Mouse (Mus musculus) heart, postnatal 0 days (tissue): ENCODE data around the gene Nfs1. TPM values are rescaled to one million over a fixed set of nuclear protein-coding genes. Genes with fewer than 3 reads are reported as not detected.

ENCODE experiments used
- ATAC-seq: fragments of 200-750 bp; cut with Nextera tagmentation; 2 replicates; pipeline ENCODE4 v1.8.0; 2017; ENCODE audit warnings: low read depth, moderate number of reproducible peaks, moderate library complexity; ENCODE audit not compliant: insufficient read depth
- DNase-seq: peaks from one replicate; pipeline ENCODE4 v3.0.0-alpha.2; 2016; ENCODE audit warnings: low spot score
- H3K27ac ChIP-seq: fragments of 300-500 bp; sonication (generic); 2 replicates; pipeline ENCODE4 v1.5.1; 2014; ENCODE audit warnings: low read depth, mild to moderate bottlenecking
- H3K27me3 ChIP-seq: fragments of 300-500 bp; sonication (generic); 2 replicates; pipeline ENCODE4 v1.6.1; 2014; ENCODE audit warnings: low read length, mixed read lengths; ENCODE audit not compliant: control insufficient read depth, insufficient read depth
- H3K36me3 ChIP-seq: fragments of 300-500 bp; sonication (generic); replicated peaks from 2 replicates; pipeline ENCODE4 v1.6.1; 2014; ENCODE audit warnings: low read length, mixed read lengths; ENCODE audit not compliant: control insufficient read depth, insufficient read depth
- H3K4me1 ChIP-seq: fragments of 300-500 bp; sonication (generic); 2 replicates; pipeline ENCODE4 v1.6.1; 2014; ENCODE audit warnings: antibody characterized with exemption; ENCODE audit not compliant: control insufficient read depth, insufficient read depth
- H3K4me2 ChIP-seq: fragments of 300-500 bp; sonication (generic); 2 replicates; pipeline ENCODE4 v1.6.1; 2014; ENCODE audit warnings: low read depth, mild to moderate bottlenecking, low read length, moderate library complexity
- H3K4me3 ChIP-seq: fragments of 300-500 bp; sonication (generic); 2 replicates; pipeline ENCODE4 v1.5.1; 2014; ENCODE audit warnings: low read depth, low read length
- H3K9ac ChIP-seq: fragments of 300-500 bp; sonication (generic); replicated peaks from 2 replicates; pipeline ENCODE4 v1.6.1; 2014; ENCODE audit warnings: low read depth, low read length, mixed read lengths
- H3K9me3 ChIP-seq: fragments of 300-500 bp; sonication (generic); replicated peaks from 2 replicates; pipeline ENCODE4 v1.6.1; 2016; ENCODE audit warnings: low read length; ENCODE audit not compliant: control insufficient read depth
- CTCF ChIP-seq: IDR thresholded peaks from 2 replicates; pipeline ENCODE4 v1.5.1; 2016; ENCODE audit warnings: antibody characterized with exemption, control low read depth, low read depth
- EP300 ChIP-seq: IDR thresholded peaks from 2 replicates; pipeline ENCODE4 v1.6.1; 2016; ENCODE audit warnings: antibody characterized with exemption, low read depth
- WGBS: fragments of 180-500 bp; shearing (Covaris S2); extraction: QIAGEN DNeasy Blood & Tissue Kit; methylation state at CpG from one replicate; pipeline ENCODE4 v1.1.7; 2014; 5-methylcytosine and 5-hydroxymethylcytosine counted together
- polyA plus RNA-seq: library from polyadenylated mRNA; unstranded; fragments of >200 nt; fragmentation: Nextera tagmentation; extraction: Ambion mirVana; gene quantifications from 2 replicates; pipeline ENCODE4 v1.2.1, GENCODE M21; 2015
- total RNA-seq: library from RNA; depleted of rRNA; stranded (reverse); fragments of >200 nt; gene quantifications from 2 replicates; pipeline ENCODE4 v1.2.3, GENCODE M21; 2014; ENCODE audit warnings: low replicate concordance

Nfs1 gene
- total and polyA plus RNA-seq, 2 experiments from 2014 or later: 71.4 to 104 TPM

- H3K27ac ChIP-seq: no peak overlapping the region
- no peak overlapping the region for H3K9ac ChIP-seq
- TF ChIP-seq EP300: no peak
- no peak for TF ChIP-seq CTCF
- H3K4me1 ChIP-seq: peaks cover 4% of the 10 kb centered on the region; the same call in 1 of the 2 replicates
- no peak overlapping the region for H3K4me3 ChIP-seq
- DNase-seq: no peak
- peaks cover 56% of the 10 kb centered on the region for H3K36me3 ChIP-seq
- no peaks in the 10 kb centered on the region for H3K9me3 ChIP-seq
- no peak for ATAC-seq
- WGBS: 63% methylated on average over 5 of the region's 5 CpGs
- no peak overlapping the region for H3K4me2 ChIP-seq
- H3K27me3 ChIP-seq: no peaks in the 10 kb centered on the region
These were observed 2.4 kb upstream of the Nfs1 start for GRCm38 (mm10) chr2:156146272-156146989.

- Histone ChIP-seq H3K4me2 (peak overlapping the region; percentile 73; the same call in 1 of the 2 replicates), H3K36me3 (peaks cover 52% of the 10 kb centered on the region), H3K9ac (no peak overlapping the region), H3K27me3 (no peaks in the 10 kb centered on the region), H3K4me3 (no peak overlapping the region), H3K9me3 (no peaks in the 10 kb centered on the region), H3K4me1 (peaks cover 4% of the 10 kb centered on the region; the same call in 1 of the 2 replicates), H3K27ac (no peak overlapping the region)
- DNase-seq: no peak
- TF ChIP-seq EP300: no peak
- ATAC-seq: no peak
- 62% methylated on average over 11 of the region's 11 CpGs for WGBS
These were observed 1.6 kb upstream of the Nfs1 start for GRCm38 (mm10) chr2:156145486-156146130.

- H3K9me3 ChIP-seq: no peaks in the 10 kb centered on the region
- DNase-seq: no peak
- TF ChIP-seq EP300: no peak
- TF ChIP-seq CTCF: no peak
- 2% methylated on average over 16 of the region's 16 CpGs for WGBS
- peak overlapping the region; percentile 71 for H3K9ac ChIP-seq
- peaks cover 49% of the 10 kb centered on the region for H3K36me3 ChIP-seq
- H3K4me2 ChIP-seq: peak overlapping the region; percentile 73
- H3K4me3 ChIP-seq: peak overlapping the region; percentile 60
- peak; percentile 1; the same call in 1 of the 2 replicates for ATAC-seq
- H3K4me1 ChIP-seq: peaks cover 4% of the 10 kb centered on the region; the same call in 1 of the 2 replicates
- no peaks in the 10 kb centered on the region for H3K27me3 ChIP-seq
- H3K27ac ChIP-seq: peak overlapping the region; percentile 91
These were observed 619 bp downstream of the Nfs1 start for GRCm38 (mm10) chr2:156143367-156143766.

DNA sequence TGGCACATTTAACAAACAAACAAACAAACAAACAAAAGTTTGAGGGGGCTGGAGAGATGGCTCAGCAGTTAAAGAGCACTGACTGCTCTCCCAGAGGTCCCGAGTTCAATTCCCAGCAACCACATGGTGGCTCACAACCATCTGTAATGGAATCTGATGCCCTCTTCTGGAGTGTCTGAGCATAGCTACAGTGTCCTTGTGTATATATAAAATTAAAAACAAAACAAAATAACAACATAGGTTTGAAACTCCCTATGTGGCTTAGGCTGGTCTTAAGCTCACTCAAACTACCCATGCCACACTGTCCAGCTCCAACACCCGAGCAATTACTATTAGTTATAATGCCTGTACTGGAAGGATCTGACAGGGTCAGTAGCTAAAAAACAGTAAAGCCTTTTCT lies 1.2 kb downstream of the Nfs1 start:
- TF ChIP-seq EP300 (no peak), CTCF (0 out of 2 replicates have a peak, but pooled peaks have one; percentile 3)
- Histone ChIP-seq H3K9me3 (no peaks in the 10 kb centered on the region), H3K4me1 (peaks cover 4% of the 10 kb centered on the region; the same call in 1 of the 2 replicates), H3K27me3 (no peaks in the 10 kb centered on the region), H3K4me3 (peak overlapping the region; percentile 60; the same call in 1 of the 2 replicates), H3K27ac (no peak overlapping the region), H3K4me2 (peak overlapping the region; percentile 73), H3K9ac (peak overlapping the region; percentile 71; the same call in 1 of the 2 replicates), H3K36me3 (peaks cover 43% of the 10 kb centered on the region)
- DNase-seq: no peak
- no peak for ATAC-seq
- 81% methylated on average over 2 of the region's 2 CpGs for WGBS

GRCm38 (mm10) chr2:156135695-156136094 lies 8.3 kb downstream of the Nfs1 start:
- peaks cover 33% of the 10 kb centered on the region for H3K36me3 ChIP-seq
- no peak for ATAC-seq
- no peaks in the 10 kb centered on the region for H3K27me3 ChIP-seq
- 91% methylated on average over 6 of the region's 6 CpGs for WGBS
- no peak overlapping the region for H3K4me2 ChIP-seq
- no peaks in the 10 kb centered on the region for H3K9me3 ChIP-seq
- no peak overlapping the region for H3K4me3 ChIP-seq
- H3K9ac ChIP-seq: no peak overlapping the region
- DNase-seq: no peak
- H3K27ac ChIP-seq: no peak overlapping the region
- TF ChIP-seq EP300 (no peak), CTCF (peak; percentile 35)
- H3K4me1 ChIP-seq: no peaks in the 10 kb centered on the region
